Mouse (Mus musculus): Measurements from ENCODE around the gene Brca2.

GRCm38 (mm10) chr5:150490821-150491220 lies 31.6 kb upstream of the Brca2 start:
- TF ChIP-seq CTCF (IDR thresholded peaks at IDR 0.05; ENCODE audit: borderline replicate concordance, insufficient read depth, low read length) (no peak), POLR2A (IDR thresholded peaks at IDR 0.05; ENCODE audit: low read depth, low read length) (no peak)
